13 mouse cellular contexts compared by ENCODE assay signal in the genomic region with DNA sequence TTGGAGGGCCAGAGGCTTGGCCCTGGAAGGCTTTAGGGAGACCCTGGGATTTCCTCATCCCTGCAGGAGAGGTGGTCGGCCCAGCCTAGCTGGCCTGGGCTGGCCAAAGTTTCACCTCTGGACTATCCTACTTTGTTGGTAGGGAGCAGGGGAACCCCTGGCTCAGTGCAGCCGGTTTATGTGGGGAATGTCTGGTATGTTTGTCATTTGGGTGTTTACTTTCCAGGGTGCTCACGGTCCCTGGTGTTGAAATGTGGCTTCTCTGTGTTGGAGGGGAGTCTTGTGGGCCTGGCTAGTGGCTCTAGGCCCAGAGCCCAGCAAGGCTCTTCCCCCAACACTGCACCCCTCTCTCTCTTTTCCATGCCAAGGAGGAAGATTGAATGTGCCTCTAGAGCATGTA. TPM values are rescaled to one million over a fixed set of nuclear protein-coding genes. Genes with fewer than 3 reads are reported as not detected.
DNase-seq lines count a peak whose midpoint lies in the region; ATAC-seq and TF ChIP-seq lines count a peak whose summit lies in the region.
"Had no signal": no experiment of that assay in that cellular context is flagged by ENCODE, and none has a peak within 500 bp of the region (broad histone marks: within the 10 kb centered on the region; RNA-seq: fewer than 3 reads in every experiment).

No protein-coding gene starts in this region.

- no peak for ATAC-seq in hindbrain, embryonic 15.5 days (ENCODE audit: low FRiP score, low read depth)
- no peak for ATAC-seq in hindbrain, embryonic 14.5 days (ENCODE audit: low FRiP score)
- peak; percentile 60; the same call in 1 of the 2 replicates for ATAC-seq in lung, embryonic 14.5 days (ENCODE audit: insufficient read depth)
- no peak for ATAC-seq in neural tube, embryonic 15.5 days (ENCODE audit: low FRiP score)

- no peak overlapping the region for H3K4me2 ChIP-seq in hindbrain, embryonic 15.5 days
- no peak overlapping the region for H3K4me2 ChIP-seq in hindbrain, embryonic 14.5 days (replicated peaks)
- H3K4me2 ChIP-seq in lung, embryonic 14.5 days: no peak overlapping the region
- no peak overlapping the region for H3K4me2 ChIP-seq in neural tube, embryonic 15.5 days
- H3K4me2 ChIP-seq: forebrain, embryonic 12.5 days; hindbrain, embryonic 12.5 days had no signal

- no peak overlapping the region for H3K9ac ChIP-seq in hindbrain, embryonic 15.5 days
- H3K9ac ChIP-seq in hindbrain, embryonic 14.5 days: no peak overlapping the region
- no peak overlapping the region for H3K9ac ChIP-seq in lung, embryonic 14.5 days
- H3K9ac ChIP-seq in neural tube, embryonic 15.5 days (replicated peaks): no peak overlapping the region
- H3K9ac ChIP-seq: forebrain, embryonic 12.5 days; hindbrain, embryonic 12.5 days had no signal

- no peaks in the 10 kb centered on the region for H3K27me3 ChIP-seq in hindbrain, embryonic 15.5 days
- no peaks in the 10 kb centered on the region for H3K27me3 ChIP-seq in hindbrain, embryonic 14.5 days (ENCODE audit: control insufficient read depth, insufficient read depth, low read length)
- H3K27me3 ChIP-seq in lung, embryonic 14.5 days (ENCODE audit: insufficient read depth, low read length): no peaks in the 10 kb centered on the region
- H3K27me3 ChIP-seq in limb, embryonic 10.5 days (ENCODE audit: low read depth, poor library complexity, severe bottlenecking): no peaks in the 10 kb centered on the region
- no peaks in the 10 kb centered on the region for H3K27me3 ChIP-seq in neural tube, embryonic 15.5 days (replicated peaks)
- H3K27me3 ChIP-seq: forebrain, embryonic 12.5 days; hindbrain, embryonic 12.5 days had no signal

- H3K4me1 ChIP-seq in hindbrain, embryonic 15.5 days (replicated peaks): peaks cover 29% of the 10 kb centered on the region
- peaks cover 32% of the 10 kb centered on the region for H3K4me1 ChIP-seq in hindbrain, embryonic 14.5 days (replicated peaks; ENCODE audit: control insufficient read depth, insufficient read depth, low read length)
- H3K4me1 ChIP-seq in lung, embryonic 14.5 days (ENCODE audit: insufficient read depth): peaks cover 13% of the 10 kb centered on the region; the same call in 1 of the 2 replicates
- peaks cover 22% of the 10 kb centered on the region for H3K4me1 ChIP-seq in limb, embryonic 10.5 days
- peaks cover 50% of the 10 kb centered on the region for H3K4me1 ChIP-seq in neural tube, embryonic 15.5 days

- peak overlapping the region; percentile 9; the same call in 1 of the 2 replicates for H3K27ac ChIP-seq in hindbrain, embryonic 15.5 days (replicated peaks)
- no peak overlapping the region for H3K27ac ChIP-seq in hindbrain, embryonic 14.5 days
- H3K27ac ChIP-seq in lung, embryonic 14.5 days (ENCODE audit: low read depth): peak overlapping the region; percentile 69
- H3K27ac ChIP-seq in limb, embryonic 10.5 days: 0 out of 2 replicates have a peak overlapping the region, but pooled peaks have one; percentile 2
- 0 out of 2 replicates have a peak overlapping the region, but pooled peaks have one; percentile 6 for H3K27ac ChIP-seq in neural tube, embryonic 15.5 days (replicated peaks)
- H3K27ac ChIP-seq: forebrain, embryonic 12.5 days; hindbrain, embryonic 12.5 days had no signal

- H3K9me3 ChIP-seq in hindbrain, embryonic 15.5 days: no peaks in the 10 kb centered on the region
- no peaks in the 10 kb centered on the region for H3K9me3 ChIP-seq in hindbrain, embryonic 14.5 days (ENCODE audit: control insufficient read depth, low read length)
- H3K9me3 ChIP-seq in lung, embryonic 14.5 days (ENCODE audit: low read depth, low read length): no peaks in the 10 kb centered on the region
- no peaks in the 10 kb centered on the region for H3K9me3 ChIP-seq in limb, embryonic 10.5 days (replicated peaks)
- no peaks in the 10 kb centered on the region for H3K9me3 ChIP-seq in neural tube, embryonic 15.5 days (replicated peaks)
- H3K9me3 ChIP-seq: forebrain, embryonic 12.5 days; hindbrain, embryonic 12.5 days had no signal

- H3K36me3 ChIP-seq in hindbrain, embryonic 15.5 days: no peaks in the 10 kb centered on the region
- 0 out of 2 replicates have a peak, but pooled peaks cover 8% of the 10 kb centered on the region for H3K36me3 ChIP-seq in hindbrain, embryonic 14.5 days (replicated peaks; ENCODE audit: control insufficient read depth, insufficient read depth)
- H3K36me3 ChIP-seq in lung, embryonic 14.5 days (ENCODE audit: insufficient read depth): no peaks in the 10 kb centered on the region; the same call in 1 of the 2 replicates
- H3K36me3 ChIP-seq in limb, embryonic 10.5 days: no peaks in the 10 kb centered on the region
- no peaks in the 10 kb centered on the region for H3K36me3 ChIP-seq in neural tube, embryonic 15.5 days
- H3K36me3 ChIP-seq: forebrain, embryonic 12.5 days; hindbrain, embryonic 12.5 days had no signal

- no peak overlapping the region for H3K4me3 ChIP-seq in hindbrain, embryonic 15.5 days
- H3K4me3 ChIP-seq in hindbrain, embryonic 14.5 days (replicated peaks; ENCODE audit: low read length): no peak overlapping the region
- no peak overlapping the region for H3K4me3 ChIP-seq in lung, embryonic 14.5 days (ENCODE audit: low read depth, low read length)
- H3K4me3 ChIP-seq in limb, embryonic 10.5 days: no peak overlapping the region
- H3K4me3 ChIP-seq in neural tube, embryonic 15.5 days (replicated peaks): no peak overlapping the region
- H3K4me3 ChIP-seq: forebrain, embryonic 12.5 days; hindbrain, embryonic 12.5 days had no signal

- no peak for DNase-seq in hindbrain, embryonic 14.5 days (ENCODE audit: low spot score)
- DNase-seq in lung, embryonic 14.5 days: peak; percentile 39
- no peak for DNase-seq in lung, postnatal 10 days
- DNase-seq in limb, embryonic 10.5 days (ENCODE audit: low spot score): no peak
- no peak for DNase-seq in ovary, adult 18-20 months (ENCODE audit: low spot score)
- DNase-seq in cerebellum, postnatal 10 days: no peak
- DNase-seq: cerebellum, adult 2 months; layer of hippocampus, adult 9-11 months; right cerebral cortex, postnatal 4 days had no signal

- 73% methylated on average over 3 of the region's 3 CpGs for WGBS in hindbrain, embryonic 15.5 days
- WGBS in hindbrain, embryonic 14.5 days: 59% methylated on average over 3 of the region's 3 CpGs
- 17% methylated on average over 3 of the region's 3 CpGs for WGBS in lung, embryonic 14.5 days
- 40% methylated on average over 3 of the region's 3 CpGs for whole genome bisulfite sequencing in limb, embryonic 10.5 days
- 65% methylated on average over 3 of the region's 3 CpGs for WGBS in neural tube, embryonic 15.5 days

- no peak for TF ChIP-seq CTCF in lung, embryonic 14.5 days (IDR thresholded peaks at IDR 0.05; ENCODE audit: low read depth)

RNA-seq across cellular contexts. Expression of gene Jdp2, which starts 24.9 kb away (rescaled TPM):
- polyA plus RNA-seq in hindbrain, embryonic 15.5 days (2015; fragmentation: Nextera tagmentation; extraction: Ambion mirVana): 0.54 and 0.64 TPM in 2 replicates
- 0.83 and 1.3 TPM in 2 replicates for polyA plus RNA-seq in hindbrain, embryonic 14.5 days (2014; fragmentation: Nextera tagmentation; extraction: Ambion mirVana)
- polyA plus RNA-seq in lung, embryonic 14.5 days (2014; fragmentation: Nextera tagmentation; extraction: Ambion mirVana): 1.3 and 2.2 TPM in 2 replicates
- polyA plus RNA-seq in limb, embryonic 10.5 days (2016; fragmentation: Nextera tagmentation; extraction: Ambion mirVana): not detected in 2 replicates
- polyA plus RNA-seq in neural tube, embryonic 15.5 days (2015; fragmentation: Nextera tagmentation; extraction: Ambion mirVana): 0.68 and 0.69 TPM in 2 replicates
